8 mouse cellular contexts compared by ENCODE assay signal in the genomic region with DNA sequence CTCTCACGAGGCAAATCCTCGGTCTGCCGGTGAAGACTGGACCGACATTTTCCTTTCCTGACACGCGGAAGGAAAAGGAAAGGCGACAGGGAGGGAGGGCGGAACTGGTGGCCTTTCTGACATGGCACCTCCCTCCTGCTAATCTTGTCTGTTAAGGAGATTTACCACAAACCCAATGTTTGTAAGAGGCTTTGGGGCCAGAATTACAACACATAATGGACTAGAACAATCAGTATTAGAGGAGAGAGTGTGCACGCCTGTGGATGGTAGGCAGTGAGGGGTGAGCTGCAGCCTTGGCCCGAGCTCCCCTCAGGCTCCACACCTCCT. TPM values are rescaled to one million over a fixed set of nuclear protein-coding genes. Genes with fewer than 3 reads are reported as not detected.
A peak's percentile ranks its signal among the peaks of the same experiment; 100 is the strongest.
DNase-seq lines count a peak whose midpoint lies in the region; ATAC-seq and TF ChIP-seq lines count a peak whose summit lies in the region.

No protein-coding gene starts in this region.

- H3K79me2 ChIP-seq in liver, adult 2 months (ENCODE audit: control insufficient read depth, insufficient read depth, low read length): no peaks in the 10 kb centered on the region

- no peak for DNase-seq in liver, adult 2 months (ENCODE audit: extremely low read depth, low read depth, low spot score)
- no peak for DNase-seq in liver
- DNase-seq in retina, adult 2 months (ENCODE audit: low read depth, low spot score): peak; percentile 63
- no peak for DNase-seq in spleen, postnatal 14 days (ENCODE audit: low spot score in 2 of 2)
- no peak for DNase-seq in spleen, postnatal 10 days (ENCODE audit: low spot score in 2 of 2)

- TF ChIP-seq POLR2A in liver, adult 2 months (IDR thresholded peaks at IDR 0.05; ENCODE audit: extremely low read depth, insufficient read depth, low read length): no peak

- H3K4me1 ChIP-seq in liver, adult 2 months (ENCODE audit: control insufficient read depth, insufficient read depth, low read length): no peaks in the 10 kb centered on the region
- H3K4me1 ChIP-seq in forebrain, embryonic 12.5 days: peaks cover 17% of the 10 kb centered on the region
- H3K4me1 ChIP-seq in limb, embryonic 15.5 days: peaks cover 14% of the 10 kb centered on the region

- H3K9me3 ChIP-seq in forebrain, embryonic 12.5 days: no peaks in the 10 kb centered on the region
- H3K9me3 ChIP-seq in limb, embryonic 15.5 days: no peaks in the 10 kb centered on the region

- peak overlapping the region; percentile 49 for H3K4me3 ChIP-seq in liver, adult 2 months (ENCODE audit: insufficient read depth, low read depth, low read length)
- H3K4me3 ChIP-seq in forebrain, embryonic 12.5 days (replicated peaks): peak overlapping the region; percentile 74
- peak overlapping the region; percentile 51 for H3K4me3 ChIP-seq in limb, embryonic 15.5 days

- H3K9ac ChIP-seq in liver, adult 2 months (ENCODE audit: low read depth, low read length): no peak overlapping the region
- peak overlapping the region; percentile 66 for H3K9ac ChIP-seq in forebrain, embryonic 12.5 days
- H3K9ac ChIP-seq in limb, embryonic 15.5 days: no peak overlapping the region

- no peak for ATAC-seq in forebrain, embryonic 12.5 days (ENCODE audit: low FRiP score)
- no peak for ATAC-seq in limb, embryonic 15.5 days (ENCODE audit: insufficient number of reproducible peaks, low FRiP score, low TSS enrichment, low read depth)
- ATAC-seq in cerebellum, adult (ENCODE audit: insufficient number of reproducible peaks, low FRiP score, low TSS enrichment): no peak; the same call in 1 of the 2 replicates

- H3K27me3 ChIP-seq in liver, adult 2 months (ENCODE audit: control insufficient read depth, insufficient read depth, low read length): peaks cover 13% of the 10 kb centered on the region
- peaks cover 29% of the 10 kb centered on the region for H3K27me3 ChIP-seq in forebrain, embryonic 12.5 days
- H3K27me3 ChIP-seq in limb, embryonic 15.5 days: peaks cover 25% of the 10 kb centered on the region

- no peaks in the 10 kb centered on the region for H3K36me3 ChIP-seq in liver, adult 2 months (ENCODE audit: control insufficient read depth, insufficient read depth, low read length)
- H3K36me3 ChIP-seq in forebrain, embryonic 12.5 days (replicated peaks): no peaks in the 10 kb centered on the region
- H3K36me3 ChIP-seq in limb, embryonic 15.5 days: no peaks in the 10 kb centered on the region

- H3K4me2 ChIP-seq in forebrain, embryonic 12.5 days: peak overlapping the region; percentile 95
- peak overlapping the region; percentile 99 for H3K4me2 ChIP-seq in limb, embryonic 15.5 days

- 11% methylated on average over 10 of the region's 10 CpGs for WGBS in liver, adult 2 months
- WGBS in forebrain, embryonic 12.5 days: 2% methylated on average over 10 of the region's 10 CpGs
- WGBS in limb, embryonic 15.5 days: 7% methylated on average over 10 of the region's 10 CpGs

- no peak overlapping the region for H3K27ac ChIP-seq in liver, adult 2 months (replicated peaks; ENCODE audit: insufficient read depth, low read depth, low read length)
- peak overlapping the region; percentile 85; the same call in 1 of the 2 replicates for H3K27ac ChIP-seq in forebrain, embryonic 12.5 days
- H3K27ac ChIP-seq in limb, embryonic 15.5 days: no peak overlapping the region

- no peak for TF ChIP-seq CTCF in liver, adult 2 months (IDR thresholded peaks at IDR 0.05; ENCODE audit: low read depth, low read length)

RNA-seq across cellular contexts. Expression of gene Ptprn2, which starts 0.8 kb away (rescaled TPM):
- 0.13 TPM in 1 of 2 replicates, not detected in the other for total RNA-seq in liver, adult 2 months (2014; rRNA removed)
- polyA plus RNA-seq in liver, adult 2 months (2012; rRNA removed): 0.06 TPM in 1 of 2 replicates, not detected in the other
- polyA plus RNA-seq in forebrain, embryonic 12.5 days (2016; fragmentation: Nextera tagmentation; extraction: Ambion mirVana): 7.8 and 8.8 TPM in 2 replicates
- polyA plus RNA-seq in limb, embryonic 15.5 days (2015; fragmentation: Nextera tagmentation; extraction: Ambion mirVana): 0.12 and 0.15 TPM in 2 replicates
